Mouse (Mus musculus): ENCODE data around the gene Bcl2l2. TPM values are rescaled to one million over a fixed set of nuclear protein-coding genes. Genes with fewer than 3 reads are reported as not detected.
A peak's percentile ranks its signal among the peaks of the same experiment; 100 is the strongest.

The Bcl2l2 gene
- polyA plus RNA-seq, 1 experiment: 20.5 TPM

GRCm38 (mm10) chr14:54935904-54936830, 53.0 kb downstream of the Bcl2l2 start, which contains the start of gene Cmtm5:
Gene Cmtm5 (plus strand): TSS chr14:54936261.
- Histone ChIP-seq H3ac (ENCODE audit: control insufficient read depth, insufficient read length) (no peak within 1 kb of the TSS), H3K4me2 (ENCODE audit: low read depth) (no peak within 1 kb of the TSS), H3K36me3 (ENCODE audit: control insufficient read depth, insufficient read depth) (no peaks in the 10 kb centered on the region), H3K27me3 (ENCODE audit: control insufficient read depth, insufficient read depth, insufficient read length) (peaks cover 21% of the 10 kb centered on the region), H3K79me2 (ENCODE audit: control insufficient read depth, insufficient read depth) (no peaks in the 10 kb centered on the region), H3K4me3 (no peak within 1 kb of the TSS)
- no peak for TF ChIP-seq E2F4 (IDR thresholded peaks at IDR 0.05; ENCODE audit: insufficient read depth)
- peak in 1 of 3 experiments; percentile 43 for TF ChIP-seq MYOG (IDR thresholded peaks at IDR 0.05; ENCODE audit: control insufficient read depth in 1 of 3, insufficient read depth in 1 of 3, insufficient read length in 2 of 3, low read depth in 2 of 3)
- TF ChIP-seq REST (IDR thresholded peaks at IDR 0.05; ENCODE audit: insufficient read depth, insufficient read length): no peak

- Histone ChIP-seq H3K4me2 (ENCODE audit: low read depth) (no peak overlapping the region), H3K4me3 (no peak overlapping the region)
Observed at GRCm38 (mm10) chr14:54936831-54937160, 53.6 kb downstream of the Bcl2l2 start.

GRCm38 (mm10) chr14:54937361-54938182, 54.4 kb downstream of the Bcl2l2 start:
- no peak for TF ChIP-seq TCF12 (IDR thresholded peaks at IDR 0.05; ENCODE audit: insufficient read depth, poor library complexity, severe bottlenecking)
- no peak for TF ChIP-seq MYOD1 (IDR thresholded peaks at IDR 0.05; ENCODE audit: control insufficient read depth in 1 of 3, insufficient read length in 2 of 3, low read depth in 2 of 3)
- TF ChIP-seq TCF3 (IDR thresholded peaks at IDR 0.05; ENCODE audit: insufficient read length, low read depth): no peak
- TF ChIP-seq SRF (IDR thresholded peaks at IDR 0.05; ENCODE audit: control insufficient read depth, insufficient read length, low read depth): no peak
- no peak for TF ChIP-seq POLR2A (IDR thresholded peaks at IDR 0.05; ENCODE audit: insufficient read length, low read depth)
- no peak for TF ChIP-seq POLR2AphosphoS2 (IDR thresholded peaks at IDR 0.05; ENCODE audit: insufficient read length, low read depth)
- TF ChIP-seq MYOG (IDR thresholded peaks at IDR 0.05; ENCODE audit: control insufficient read depth in 1 of 3, insufficient read depth in 1 of 3, insufficient read length in 2 of 3, low read depth in 2 of 3): no peak
- TF ChIP-seq MAX (IDR thresholded peaks at IDR 0.05; ENCODE audit: low read depth): no peak
- no peak for TF ChIP-seq REST (IDR thresholded peaks at IDR 0.05; ENCODE audit: insufficient read depth, insufficient read length)
- TF ChIP-seq CEBPB (IDR thresholded peaks at IDR 0.05; ENCODE audit: insufficient read depth, poor library complexity, severe bottlenecking): no peak
- no peak for TF ChIP-seq E2F4 (IDR thresholded peaks at IDR 0.05; ENCODE audit: insufficient read depth)
- no peak for TF ChIP-seq USF1 (IDR thresholded peaks at IDR 0.05; ENCODE audit: low read depth)

More at GRCm38 (mm10) chr14:54936831-54937160, 53.6 kb downstream of the Bcl2l2 start:
- peaks cover 21% of the 10 kb centered on the region for H3K27me3 ChIP-seq (ENCODE audit: control insufficient read depth, insufficient read depth, insufficient read length)
- H3K79me2 ChIP-seq (ENCODE audit: control insufficient read depth, insufficient read depth): no peaks in the 10 kb centered on the region
- TF ChIP-seq MAX (IDR thresholded peaks at IDR 0.05; ENCODE audit: low read depth): no peak
- TF ChIP-seq REST (IDR thresholded peaks at IDR 0.05; ENCODE audit: insufficient read depth, insufficient read length): no peak
- no peak for TF ChIP-seq TCF3 (IDR thresholded peaks at IDR 0.05; ENCODE audit: insufficient read length, low read depth)
- TF ChIP-seq POLR2A (IDR thresholded peaks at IDR 0.05; ENCODE audit: insufficient read length, low read depth): no peak
- TF ChIP-seq MYOG (IDR thresholded peaks at IDR 0.05; ENCODE audit: control insufficient read depth in 1 of 3, insufficient read depth in 1 of 3, insufficient read length in 2 of 3, low read depth in 2 of 3): no peak
- no peak for TF ChIP-seq USF1 (IDR thresholded peaks at IDR 0.05; ENCODE audit: low read depth)
- no peak for TF ChIP-seq TCF12 (IDR thresholded peaks at IDR 0.05; ENCODE audit: insufficient read depth, poor library complexity, severe bottlenecking)
- TF ChIP-seq CEBPB (IDR thresholded peaks at IDR 0.05; ENCODE audit: insufficient read depth, poor library complexity, severe bottlenecking): no peak
- no peak for TF ChIP-seq E2F4 (IDR thresholded peaks at IDR 0.05; ENCODE audit: insufficient read depth)
- no peak for TF ChIP-seq MYOD1 (IDR thresholded peaks at IDR 0.05; ENCODE audit: control insufficient read depth in 1 of 3, insufficient read length in 2 of 3, low read depth in 2 of 3)
- TF ChIP-seq SRF (IDR thresholded peaks at IDR 0.05; ENCODE audit: control insufficient read depth, insufficient read length, low read depth): no peak
- no peak for TF ChIP-seq POLR2AphosphoS2 (IDR thresholded peaks at IDR 0.05; ENCODE audit: insufficient read length, low read depth)
- H3K36me3 ChIP-seq (ENCODE audit: control insufficient read depth, insufficient read depth): no peaks in the 10 kb centered on the region
- no peak overlapping the region for H3ac ChIP-seq (ENCODE audit: control insufficient read depth, insufficient read length)

More at GRCm38 (mm10) chr14:54937361-54938182, 54.4 kb downstream of the Bcl2l2 start:
- H3K36me3 ChIP-seq (ENCODE audit: control insufficient read depth, insufficient read depth): no peaks in the 10 kb centered on the region
- H3ac ChIP-seq (ENCODE audit: control insufficient read depth, insufficient read length): no peak overlapping the region
- H3K27me3 ChIP-seq (ENCODE audit: control insufficient read depth, insufficient read depth, insufficient read length): peaks cover 21% of the 10 kb centered on the region
- H3K4me2 ChIP-seq (ENCODE audit: low read depth): no peak overlapping the region
- no peaks in the 10 kb centered on the region for H3K79me2 ChIP-seq (ENCODE audit: control insufficient read depth, insufficient read depth)
- H3K4me3 ChIP-seq: no peak overlapping the region

Other genes with a start within 250 kb of the Bcl2l2 start
- not detected for gene Gm17606, start 242.4 kb upstream of the Bcl2l2 start, polyA plus RNA-seq (2012; fragmentation: generic; extraction: Trizol)
- gene Cdh24, start 242.0 kb upstream of the Bcl2l2 start, polyA plus RNA-seq (2012; fragmentation: generic; extraction: Trizol): 4.3 TPM
- gene 1700123O20Rik, start 197.2 kb upstream of the Bcl2l2 start, polyA plus RNA-seq (2012; fragmentation: generic; extraction: Trizol): 36.3 TPM
- gene Acin1, start 196.4 kb upstream of the Bcl2l2 start, polyA plus RNA-seq (2012; fragmentation: generic; extraction: Trizol): 77.3 TPM
- 0.04 TPM for gene Gm29776, start 184.5 kb upstream of the Bcl2l2 start, polyA plus RNA-seq (2012; fragmentation: generic; extraction: Trizol)
- gene Cebpe, start 171.2 kb upstream of the Bcl2l2 start, polyA plus RNA-seq (2012; fragmentation: generic; extraction: Trizol): not detected
- not detected for gene Slc7a8, start 101.4 kb upstream of the Bcl2l2 start, polyA plus RNA-seq (2012; fragmentation: generic; extraction: Trizol)
- not detected for gene Rnf212b, start 69.2 kb upstream of the Bcl2l2 start, polyA plus RNA-seq (2012; fragmentation: generic; extraction: Trizol)
- gene Homez, start 12.4 kb upstream of the Bcl2l2 start, polyA plus RNA-seq (2012; fragmentation: generic; extraction: Trizol): 2.5 TPM
- gene Ppp1r3e, start 5.8 kb upstream of the Bcl2l2 start, polyA plus RNA-seq (2012; fragmentation: generic; extraction: Trizol): 0.71 TPM
- gene Gm20521, start 64 bp downstream of the Bcl2l2 start, polyA plus RNA-seq (2012; fragmentation: generic; extraction: Trizol): 0.47 TPM
- gene Pabpn1, start 9.1 kb downstream of the Bcl2l2 start, polyA plus RNA-seq (2012; fragmentation: generic; extraction: Trizol): 70.6 TPM
- 0.92 TPM for gene Slc22a17, start 29.8 kb downstream of the Bcl2l2 start, polyA plus RNA-seq (2012; fragmentation: generic; extraction: Trizol)
- 0.95 TPM for gene Efs, start 42.7 kb downstream of the Bcl2l2 start, polyA plus RNA-seq (2012; fragmentation: generic; extraction: Trizol)
- gene Il25, start 49.3 kb downstream of the Bcl2l2 start, polyA plus RNA-seq (2012; fragmentation: generic; extraction: Trizol): 0.05 TPM
- gene Cmtm5, start 52.9 kb downstream of the Bcl2l2 start, polyA plus RNA-seq (2012; fragmentation: generic; extraction: Trizol): not detected
- gene Myh6, start 83.5 kb downstream of the Bcl2l2 start, polyA plus RNA-seq (2012; fragmentation: generic; extraction: Trizol): 15.0 TPM
- gene Gm17428, start 93.6 kb downstream of the Bcl2l2 start, polyA plus RNA-seq (2012; fragmentation: generic; extraction: Trizol): not detected
- gene Myh7, start 111.2 kb downstream of the Bcl2l2 start, polyA plus RNA-seq (2012; fragmentation: generic; extraction: Trizol): 56.5 TPM
- 39.4 TPM for gene Ngdn, start 132.1 kb downstream of the Bcl2l2 start, polyA plus RNA-seq (2012; fragmentation: generic; extraction: Trizol)
- 0.98 TPM for gene Zfhx2, start 208.9 kb downstream of the Bcl2l2 start, polyA plus RNA-seq (2012; fragmentation: generic; extraction: Trizol)
- 10.8 TPM for gene Thtpa, start 211.4 kb downstream of the Bcl2l2 start, polyA plus RNA-seq (2012; fragmentation: generic; extraction: Trizol)
- gene Ap1g2, start 223.2 kb downstream of the Bcl2l2 start, polyA plus RNA-seq (2012; fragmentation: generic; extraction: Trizol): 6.5 TPM
- gene Jph4, start 233.6 kb downstream of the Bcl2l2 start, polyA plus RNA-seq (2012; fragmentation: generic; extraction: Trizol): not detected